Mouse (Mus musculus) olfactory bulb, adult 2 months (tissue): ENCODE data around the gene Rasa4.

Experiments
- CTCF ChIP-seq: fragments of 200-500 bp; IDR thresholded peaks from 2 replicates; pipeline ENCODE4 v1.5.1; 2012; ENCODE audit warnings: low read depth, mild to moderate bottlenecking, low read length, moderate library complexity; ENCODE audit not compliant: insufficient read depth
- POLR2A ChIP-seq: fragments of 200-500 bp; IDR thresholded peaks from 2 replicates; pipeline ENCODE4 v1.6.1; 2012; ENCODE audit warnings: mild to moderate bottlenecking, low read depth, low read length, moderate library complexity; ENCODE audit not compliant: insufficient read depth

DNA sequence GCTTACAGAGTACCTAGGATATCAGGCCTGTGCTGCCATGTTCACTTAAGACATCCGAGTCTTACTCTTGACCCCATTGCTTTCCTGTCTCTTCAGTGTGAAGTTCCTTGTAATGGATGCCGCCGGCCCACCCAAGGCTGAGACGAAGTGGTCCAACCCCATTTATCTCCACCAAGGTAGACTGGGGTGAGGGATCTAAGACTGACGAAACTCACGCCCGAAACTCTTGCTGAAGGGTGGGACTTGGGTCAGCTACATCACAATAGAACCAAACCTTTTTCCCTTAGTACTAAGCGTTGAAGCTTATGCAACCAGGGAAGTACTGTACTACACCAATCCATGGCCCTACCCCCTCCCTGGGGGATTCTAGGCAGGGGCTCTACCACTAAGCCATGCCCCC lies 42.0 kb upstream of the Rasa4 start:
- TF ChIP-seq CTCF = no peak
- TF ChIP-seq POLR2A = no peak
